Mouse (Mus musculus) adrenal gland, adult (tissue): Measurements from ENCODE around the gene Kif26a.

ENCODE experiments used
- DNase-seq, 2 experiments: peaks; one replicate each; pipeline ENCODE4 v3.0.0; 2022 to 2023; ENCODE audit warnings: low spot score in 1 of 2; ENCODE audit not compliant: inconsistent age in 2 of 2

The Kif26a gene

GRCm38 (mm10) chr12:112215545-112215944 lies 69.5 kb downstream of the Kif26a start:
- DNase-seq, result no peak

GRCm38 (mm10) chr12:112217021-112217420 lies 71.0 kb downstream of the Kif26a start:
- DNase-seq, result no peak

- peak in 1 of 2 experiments; percentile 45 for DNase-seq
These were observed 71.7 kb downstream of the Kif26a start for GRCm38 (mm10) chr12:112217681-112218080.

GRCm38 (mm10) chr12:112221290-112221689 lies 75.3 kb downstream of the Kif26a start:
- no peak for DNase-seq

GRCm38 (mm10) chr12:112221754-112222439 lies 75.9 kb downstream of the Kif26a start:
- DNase-seq, result no peak

- peak; percentile 72 to 91 for DNase-seq
These were observed 77.8 kb downstream of the Kif26a start for GRCm38 (mm10) chr12:112223721-112224337.

GRCm38 (mm10) chr12:112226238-112226637 lies 80.2 kb downstream of the Kif26a start:
- DNase-seq, result no peak

GRCm38 (mm10) chr12:112226656-112227055 lies 80.6 kb downstream of the Kif26a start:
- no peak for DNase-seq

GRCm38 (mm10) chr12:112229084-112229483 lies 83.1 kb downstream of the Kif26a start:
- DNase-seq, result no peak

GRCm38 (mm10) chr12:112230196-112230595 lies 84.2 kb downstream of the Kif26a start:
- no peak for DNase-seq
